Mouse (Mus musculus) heart, embryonic 15.5 days (tissue): ENCODE measurements around the gene Xylt1. TPM values are rescaled to one million over a fixed set of nuclear protein-coding genes. Genes with fewer than 3 reads are reported as not detected.

Experiments
- ATAC-seq: fragments of 200-750 bp; cut with Nextera tagmentation; replicated peaks from 2 replicates; pipeline ENCODE4 v1.8.0; 2017; ENCODE audit warnings: low read depth, moderate TSS enrichment; ENCODE audit not compliant: insufficient number of reproducible peaks, insufficient read depth, low FRiP score
- H3K27ac ChIP-seq: fragments of 300-500 bp; sonication (generic); 2 replicates; pipeline ENCODE4 v1.5.1; 2015; ENCODE audit warnings: mild to moderate bottlenecking, inconsistent platforms
- H3K27me3 ChIP-seq: fragments of 300-500 bp; sonication (generic); 2 replicates; pipeline ENCODE4 v1.6.1; 2015; ENCODE audit warnings: inconsistent platforms
- H3K36me3 ChIP-seq: fragments of 300-500 bp; sonication (generic); 2 replicates; pipeline ENCODE4 v1.6.1; 2015; ENCODE audit warnings: mild to moderate bottlenecking, inconsistent platforms
- H3K4me1 ChIP-seq: fragments of 300-500 bp; sonication (generic); replicated peaks from 2 replicates; pipeline ENCODE4 v1.6.1; 2015; ENCODE audit warnings: inconsistent platforms
- H3K4me2 ChIP-seq: fragments of 300-500 bp; sonication (generic); 2 replicates; pipeline ENCODE4 v1.6.1; 2015; ENCODE audit warnings: inconsistent platforms, mild to moderate bottlenecking, moderate library complexity
- H3K4me3 ChIP-seq: fragments of 300-500 bp; sonication (generic); 2 replicates; pipeline ENCODE4 v1.5.1; 2015; ENCODE audit warnings: mild to moderate bottlenecking, inconsistent platforms
- H3K9ac ChIP-seq: fragments of 300-500 bp; sonication (generic); 2 replicates; pipeline ENCODE4 v1.6.1; 2015; ENCODE audit warnings: mild to moderate bottlenecking, inconsistent platforms
- H3K9me3 ChIP-seq: fragments of 300-500 bp; sonication (generic); replicated peaks from 2 replicates; pipeline ENCODE4 v1.6.1; 2016; ENCODE audit warnings: inconsistent platforms
- WGBS: fragments of 180-500 bp; shearing (Covaris S2); methylation state at CpG from one replicate; pipeline ENCODE4 v1.1.7; 2015; ENCODE audit warnings: mixed read lengths; 5-methylcytosine and 5-hydroxymethylcytosine counted together
- polyA plus RNA-seq: library from polyadenylated mRNA; unstranded; fragments of >200 nt; fragmentation: Nextera tagmentation; extraction: Ambion mirVana; gene quantifications from 2 replicates; pipeline ENCODE4 v1.2.1, GENCODE M21; 2015

Xylt1 gene
- polyA plus RNA-seq, 1 experiment from 2014 or later, result 0.91 TPM

- Histone ChIP-seq H3K27me3 (no peaks in the 10 kb centered on the region), H3K4me3 (no peak overlapping the region), H3K9ac (no peak overlapping the region), H3K4me1 (0 out of 2 replicates have a peak, but pooled peaks cover 3% of the 10 kb centered on the region), H3K9me3 (0 out of 2 replicates have a peak, but pooled peaks cover 3% of the 10 kb centered on the region), H3K36me3 (no peaks in the 10 kb centered on the region), H3K27ac (no peak overlapping the region), H3K4me2 (no peak overlapping the region)
- 81% methylated on average over 15 of the region's 15 CpGs for WGBS
- no peak for ATAC-seq
Observed at GRCm38 (mm10) chr7:117501355-117502181, 120.8 kb downstream of the Xylt1 start.

- no peaks in the 10 kb centered on the region for H3K4me1 ChIP-seq
- no peaks in the 10 kb centered on the region for H3K36me3 ChIP-seq
- no peak overlapping the region for H3K27ac ChIP-seq
- no peaks in the 10 kb centered on the region for H3K27me3 ChIP-seq
- no peak for ATAC-seq
- 77% methylated on average over 5 of the region's 5 CpGs for WGBS
- no peak overlapping the region for H3K4me3 ChIP-seq
- H3K4me2 ChIP-seq, result no peak overlapping the region
- no peak overlapping the region for H3K9ac ChIP-seq
- H3K9me3 ChIP-seq, result 0 out of 2 replicates have a peak, but pooled peaks cover 3% of the 10 kb centered on the region
Observed at GRCm38 (mm10) chr7:117502415-117502814, 121.6 kb downstream of the Xylt1 start.

DNA sequence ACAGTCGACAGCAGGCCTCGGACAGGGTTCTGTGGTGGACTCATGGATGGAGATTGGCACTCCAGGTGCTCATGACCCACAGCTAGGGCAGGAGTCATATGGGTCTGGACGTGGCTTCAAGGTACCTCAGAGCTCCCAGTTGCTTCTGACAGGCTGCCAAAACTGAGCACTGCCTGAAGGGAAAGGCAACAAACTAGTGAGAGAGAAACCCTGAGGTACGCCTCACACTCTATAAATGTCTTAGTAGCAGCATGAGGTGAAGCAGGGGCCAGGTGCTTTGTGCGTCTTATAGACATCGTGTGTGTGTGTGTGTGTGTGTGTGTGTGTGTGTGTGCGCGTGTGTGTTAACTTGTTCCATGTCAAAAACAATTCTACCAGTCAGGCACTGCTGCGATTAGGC lies 122.9 kb downstream of the Xylt1 start:
- Histone ChIP-seq H3K27ac (no peak overlapping the region), H3K9me3 (0 out of 2 replicates have a peak, but pooled peaks cover 3% of the 10 kb centered on the region), H3K4me2 (no peak overlapping the region), H3K4me1 (peaks cover 9% of the 10 kb centered on the region), H3K36me3 (no peaks in the 10 kb centered on the region), H3K4me3 (no peak overlapping the region), H3K9ac (no peak overlapping the region), H3K27me3 (no peaks in the 10 kb centered on the region)
- WGBS, result 70% methylated on average over 9 of the region's 9 CpGs
- ATAC-seq, result no peak

- Histone ChIP-seq H3K9ac (no peak overlapping the region), H3K4me3 (no peak overlapping the region), H3K27me3 (no peaks in the 10 kb centered on the region), H3K4me1 (peaks cover 18% of the 10 kb centered on the region), H3K9me3 (0 out of 2 replicates have a peak, but pooled peaks cover 3% of the 10 kb centered on the region), H3K4me2 (no peak overlapping the region), H3K27ac (no peak overlapping the region), H3K36me3 (no peaks in the 10 kb centered on the region)
- WGBS, result 90% methylated on average over 3 of the region's 3 CpGs
- ATAC-seq, result no peak
Observed at GRCm38 (mm10) chr7:117505791-117506190, 125.0 kb downstream of the Xylt1 start.

DNA sequence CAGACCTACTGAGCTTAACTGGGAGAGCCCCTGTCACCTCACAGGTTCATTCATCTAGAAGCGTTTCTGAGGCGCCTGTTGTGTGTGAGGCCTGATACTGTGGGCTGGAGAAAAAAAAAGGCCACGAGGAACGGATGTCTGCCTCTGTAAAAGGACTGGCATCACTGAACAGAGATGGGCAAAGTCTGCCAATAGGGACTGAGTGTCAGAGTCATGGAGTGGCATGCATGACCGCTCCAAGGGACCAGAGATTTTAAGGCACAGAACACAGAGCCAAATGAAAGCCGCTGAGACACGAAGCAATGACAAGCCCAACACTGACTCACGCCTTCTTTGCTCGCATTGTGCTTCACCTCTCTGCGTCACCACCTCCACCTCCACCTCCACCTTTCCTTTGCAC lies 126.6 kb downstream of the Xylt1 start:
- ATAC-seq, result no peak
- Histone ChIP-seq H3K27me3 (no peaks in the 10 kb centered on the region), H3K9me3 (no peaks in the 10 kb centered on the region), H3K4me3 (no peak overlapping the region), H3K4me2 (no peak overlapping the region), H3K4me1 (peaks cover 18% of the 10 kb centered on the region), H3K27ac (no peak overlapping the region), H3K36me3 (no peaks in the 10 kb centered on the region), H3K9ac (no peak overlapping the region)
- WGBS, result 82% methylated on average over 10 of the region's 10 CpGs

DNA sequence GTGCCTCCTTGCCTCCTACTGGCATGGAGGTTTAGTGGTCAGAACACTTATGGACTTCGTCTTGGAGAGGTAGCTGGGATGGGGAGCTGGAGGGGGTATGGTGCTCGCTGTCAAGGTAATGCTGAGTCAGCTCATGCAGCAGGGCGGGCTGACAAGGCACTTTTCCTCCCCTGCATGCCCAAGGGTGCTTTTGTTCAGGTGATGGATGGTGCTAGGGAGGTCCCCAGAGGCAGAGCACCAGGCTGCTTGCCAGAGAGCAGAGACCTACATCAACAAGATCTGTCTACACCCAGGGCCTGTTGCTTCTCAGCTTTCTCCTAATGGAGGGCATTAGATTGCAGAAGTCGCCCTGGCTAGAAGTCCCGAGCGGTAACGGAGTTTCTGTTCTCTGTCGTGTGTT lies 127.3 kb downstream of the Xylt1 start:
- Histone ChIP-seq H3K9ac (no peak overlapping the region), H3K9me3 (no peaks in the 10 kb centered on the region), H3K4me3 (no peak overlapping the region), H3K4me1 (peaks cover 18% of the 10 kb centered on the region), H3K27ac (no peak overlapping the region), H3K36me3 (no peaks in the 10 kb centered on the region), H3K27me3 (no peaks in the 10 kb centered on the region), H3K4me2 (no peak overlapping the region)
- 44% methylated on average over 8 of the region's 8 CpGs for WGBS
- no peak for ATAC-seq

DNA sequence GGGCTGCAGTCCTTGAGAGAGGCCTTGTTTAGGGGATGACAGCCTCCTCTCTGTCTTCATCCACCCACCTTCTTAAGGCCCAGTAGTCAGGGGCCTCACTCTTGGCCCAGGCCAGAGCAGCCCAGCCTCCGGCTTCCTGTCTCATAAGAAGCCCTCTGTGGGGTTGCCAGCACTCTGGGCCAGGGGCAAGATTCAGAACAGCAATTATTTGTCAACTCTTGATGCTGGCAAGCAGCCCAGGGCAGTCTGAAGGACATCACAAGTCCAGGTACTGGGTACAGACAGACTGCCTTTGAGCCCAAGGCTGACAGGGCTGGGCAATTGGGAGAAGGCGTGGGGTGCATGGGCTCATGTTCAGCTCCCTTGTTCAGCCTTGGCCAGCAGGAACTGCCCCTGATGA lies 129.3 kb downstream of the Xylt1 start:
- Histone ChIP-seq H3K4me3 (no peak overlapping the region), H3K4me1 (peaks cover 18% of the 10 kb centered on the region), H3K27ac (no peak overlapping the region), H3K36me3 (no peaks in the 10 kb centered on the region), H3K9me3 (no peaks in the 10 kb centered on the region), H3K9ac (no peak overlapping the region), H3K27me3 (no peaks in the 10 kb centered on the region), H3K4me2 (no peak overlapping the region)
- peak; percentile 16; the same call in 1 of the 2 replicates for ATAC-seq
- WGBS, result 67% methylated on average over 2 of the region's 2 CpGs

DNA sequence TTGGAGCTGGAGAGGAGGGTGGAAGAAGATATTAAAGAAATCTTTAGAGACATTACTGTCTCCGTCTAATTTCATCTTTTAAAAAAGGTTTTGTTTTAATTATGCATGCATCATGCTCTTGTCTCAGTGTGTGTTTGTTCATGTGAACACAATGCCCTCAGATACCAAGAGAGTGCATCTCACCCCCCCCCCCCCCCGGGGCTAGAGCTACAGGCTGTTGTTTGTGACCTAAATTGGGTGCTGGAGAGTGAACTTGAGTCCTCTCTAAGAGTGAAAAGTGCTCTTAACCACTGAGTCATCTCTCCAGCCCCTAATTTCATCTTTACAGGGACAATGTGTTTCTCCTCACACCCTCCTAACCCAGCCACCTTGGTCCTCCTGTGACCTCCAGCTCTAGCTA lies 131.5 kb downstream of the Xylt1 start:
- Histone ChIP-seq H3K9ac (no peak overlapping the region), H3K27me3 (no peaks in the 10 kb centered on the region), H3K9me3 (no peaks in the 10 kb centered on the region), H3K4me1 (peaks cover 18% of the 10 kb centered on the region), H3K27ac (no peak overlapping the region), H3K4me2 (no peak overlapping the region), H3K4me3 (no peak overlapping the region), H3K36me3 (no peaks in the 10 kb centered on the region)
- 80% methylated on average over 2 of the region's 2 CpGs for WGBS
- ATAC-seq, result no peak

GRCm38 (mm10) chr7:117515794-117516193 lies 135.0 kb downstream of the Xylt1 start:
- Histone ChIP-seq H3K36me3 (no peaks in the 10 kb centered on the region), H3K9ac (no peak overlapping the region), H3K4me1 (no peaks in the 10 kb centered on the region), H3K4me2 (no peak overlapping the region), H3K27me3 (no peaks in the 10 kb centered on the region), H3K27ac (no peak overlapping the region), H3K9me3 (no peaks in the 10 kb centered on the region), H3K4me3 (no peak overlapping the region)
- WGBS, result 50% methylated on average over 1 of the region's 1 CpGs
- ATAC-seq, result no peak

DNA sequence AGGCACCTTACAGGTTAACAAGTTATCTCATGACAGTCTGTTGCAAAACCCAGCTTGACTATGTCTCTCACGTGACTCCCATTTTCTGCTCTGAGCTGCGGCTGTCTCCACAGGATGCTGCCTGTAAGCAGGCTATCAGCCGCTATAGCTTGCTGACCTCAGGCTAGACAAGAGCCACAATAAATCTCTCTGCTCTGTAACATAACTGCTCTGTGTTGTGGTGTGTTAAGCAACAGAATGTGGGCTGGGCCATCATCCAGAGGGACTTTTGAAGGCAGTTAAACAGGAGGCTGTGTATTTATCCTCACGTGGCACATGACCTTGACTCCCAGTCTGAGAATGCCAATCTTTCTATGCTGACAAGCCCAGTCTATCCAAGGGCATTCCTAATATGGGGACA lies 136.1 kb downstream of the Xylt1 start:
- H3K36me3 ChIP-seq, result no peaks in the 10 kb centered on the region
- H3K4me3 ChIP-seq, result no peak overlapping the region
- peaks cover 6% of the 10 kb centered on the region for H3K4me1 ChIP-seq
- H3K27ac ChIP-seq, result no peak overlapping the region
- H3K27me3 ChIP-seq, result no peaks in the 10 kb centered on the region
- 41% methylated on average over 4 of the region's 4 CpGs for WGBS
- H3K9me3 ChIP-seq, result no peaks in the 10 kb centered on the region
- no peak for ATAC-seq
- no peak overlapping the region for H3K9ac ChIP-seq
- no peak overlapping the region for H3K4me2 ChIP-seq

DNA sequence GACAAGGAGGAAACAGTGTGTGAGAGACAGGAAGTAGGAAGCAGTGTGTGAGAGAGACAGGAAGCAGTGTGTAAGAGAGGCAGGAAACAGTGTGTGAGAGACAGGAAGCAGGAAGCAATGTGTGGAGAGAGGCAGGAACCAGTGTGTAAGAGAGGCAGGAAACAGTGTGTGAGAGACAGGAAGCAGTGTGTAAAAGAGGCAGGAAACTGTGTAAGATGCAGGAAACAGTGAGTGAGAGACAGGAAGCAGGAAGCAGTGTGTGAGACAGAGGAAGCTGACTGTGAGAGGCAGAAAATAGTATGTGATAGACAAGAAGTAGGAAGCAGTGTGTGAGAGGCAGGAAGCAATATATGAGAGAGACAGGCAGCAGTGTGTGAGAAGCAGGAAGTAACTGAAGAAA lies 140.6 kb downstream of the Xylt1 start:
- no peaks in the 10 kb centered on the region for H3K9me3 ChIP-seq
- H3K4me3 ChIP-seq, result no peak overlapping the region
- no peak overlapping the region for H3K4me2 ChIP-seq
- no peak overlapping the region for H3K9ac ChIP-seq
- peak overlapping the region; percentile 33; the same call in 1 of the 2 replicates for H3K27ac ChIP-seq
- no peaks in the 10 kb centered on the region for H3K27me3 ChIP-seq
- no peak for ATAC-seq
- H3K4me1 ChIP-seq, result peaks cover 26% of the 10 kb centered on the region
- H3K36me3 ChIP-seq, result no peaks in the 10 kb centered on the region

GRCm38 (mm10) chr7:117522092-117522635 lies 141.4 kb downstream of the Xylt1 start:
- Histone ChIP-seq H3K27me3 (no peaks in the 10 kb centered on the region), H3K4me1 (peaks cover 26% of the 10 kb centered on the region), H3K36me3 (no peaks in the 10 kb centered on the region), H3K4me2 (no peak overlapping the region), H3K27ac (peak overlapping the region; percentile 33; the same call in 1 of the 2 replicates), H3K9ac (no peak overlapping the region), H3K9me3 (no peaks in the 10 kb centered on the region), H3K4me3 (no peak overlapping the region)
- WGBS, result 28% methylated on average over 4 of the region's 4 CpGs
- no peak for ATAC-seq
